Mouse (Mus musculus): ENCODE data around the gene Gzme. TPM values are rescaled to one million over a fixed set of nuclear protein-coding genes. Genes with fewer than 3 reads are reported as not detected.

Gzme gene
- total and polyA plus RNA-seq, 3 experiments, result not detected

GRCm38 (mm10) chr14:56085167-56085566 is 35.3 kb downstream of the Gzme start, which contains the start of gene Mcpt8:
Mcpt8 (minus strand) TSS chr14:56085273.
- Histone ChIP-seq H3K79me2 (replicated peaks; ENCODE audit: control insufficient read depth, extremely low read depth, insufficient read depth, poor library complexity, severe bottlenecking) (no peaks in the 10 kb centered on the region), H3K4me2 (ENCODE audit: insufficient read depth, low read depth, poor library complexity, severe bottlenecking) (no peak within 1 kb of the TSS), H3K27me3 (replicated peaks) (no peaks in the 10 kb centered on the region), H3K9ac (ENCODE audit: insufficient read depth, low read depth) (no peak within 1 kb of the TSS), H3K4me3 (replicated peaks in 1 of 3; ENCODE audit: low read depth in 2 of 3, low read length in 2 of 3, poor library complexity in 1 of 3) (no peak within 1 kb of the TSS), H3K4me1 (ENCODE audit: control insufficient read depth in 1 of 2, insufficient read depth in 2 of 2) (no peaks in the 10 kb centered on the region), H3K9me3 (replicated peaks; ENCODE audit: low read length) (no peaks in the 10 kb centered on the region), H3K36me3 (replicated peaks in 1 of 2; ENCODE audit: control insufficient read depth in 1 of 2, insufficient read depth in 1 of 2, low read length in 1 of 2) (no peaks in the 10 kb centered on the region), H3K27ac (ENCODE audit: insufficient read depth, low read depth) (no peak within 1 kb of the TSS)
- dilution Hi-C loops (cut with MboI; ENCODE audit: extremely low pct_ligation_motif_present, extremely low pct_unique_long_range_greater_than_20kb, low sequenced_read_pairs), result no loop called here
- TF ChIP-seq NELFE (IDR thresholded peaks at IDR 0.05; ENCODE audit: low read depth, low read length) (no peak), EP300 (IDR thresholded peaks at IDR 0.05; ENCODE audit: low read length) (no peak), MAZ (IDR thresholded peaks at IDR 0.05; ENCODE audit: low read depth, low read length) (no peak), HCFC1 (IDR thresholded peaks at IDR 0.05; ENCODE audit: low read depth, low read length) (no peak), USF2 (conservative IDR thresholded peaks at IDR 0.05; ENCODE audit: low read depth, low read length) (no peak), JUN (IDR thresholded peaks at IDR 0.05; ENCODE audit: insufficient read depth, low read depth, low read length) (no peak), IRF4 (IDR thresholded peaks at IDR 0.05; ENCODE audit: low read depth, low read length) (no peak), RCOR1 (conservative IDR thresholded peaks at IDR 0.05; ENCODE audit: low read depth, low read length) (no peak), CHD1 (IDR thresholded peaks at IDR 0.05; ENCODE audit: low read depth, low read length) (no peak), UBTF (IDR thresholded peaks at IDR 0.05; ENCODE audit: low read depth, low read length) (no peak), ZKSCAN1 (IDR thresholded peaks at IDR 0.05; ENCODE audit: borderline replicate concordance, low read depth, low read length) (no peak), NRF1 (IDR thresholded peaks at IDR 0.05; ENCODE audit: low read depth, low read length) (no peak)
- in situ Hi-C loops (cut with MboI; ENCODE audit: low pct_ligation_motif_present, low pct_unique_long_range_greater_than_20kb, low sequenced_read_pairs), result no loop called here
- DNase-seq (ENCODE audit: extremely low read depth), result no peak

- H3K27me3 ChIP-seq (replicated peaks), result no peaks in the 10 kb centered on the region
- H3K9ac ChIP-seq (ENCODE audit: insufficient read depth, low read depth), result no peak overlapping the region
- in situ Hi-C loops (cut with MboI; ENCODE audit: low pct_ligation_motif_present, low pct_unique_long_range_greater_than_20kb, low sequenced_read_pairs), result no loop called here
- DNase-seq (ENCODE audit: extremely low read depth), result no peak
- no peaks in the 10 kb centered on the region for H3K9me3 ChIP-seq (replicated peaks; ENCODE audit: low read length)
- no peaks in the 10 kb centered on the region for H3K79me2 ChIP-seq (replicated peaks; ENCODE audit: control insufficient read depth, extremely low read depth, insufficient read depth, poor library complexity, severe bottlenecking)
- no peaks in the 10 kb centered on the region for H3K36me3 ChIP-seq (replicated peaks in 1 of 2; ENCODE audit: control insufficient read depth in 1 of 2, insufficient read depth in 1 of 2, low read length in 1 of 2)
- dilution Hi-C loops (cut with MboI; ENCODE audit: extremely low pct_ligation_motif_present, extremely low pct_unique_long_range_greater_than_20kb, low sequenced_read_pairs), result no loop called here
- no peak overlapping the region for H3K4me3 ChIP-seq (replicated peaks in 1 of 3; ENCODE audit: low read depth in 2 of 3, low read length in 2 of 3, poor library complexity in 1 of 3)
- TF ChIP-seq ETS1 (conservative IDR thresholded peaks at IDR 0.05; ENCODE audit: low read depth, low read length) (no peak), MEF2A (IDR thresholded peaks at IDR 0.05; ENCODE audit: borderline replicate concordance, low read depth, low read length) (no peak), USF1 (IDR thresholded peaks at IDR 0.05; ENCODE audit: low read depth, low read length) (no peak), GABPA (IDR thresholded peaks at IDR 0.05; ENCODE audit: insufficient replicate concordance, low read depth, low read length) (no peak), JUND (conservative IDR thresholded peaks at IDR 0.05; ENCODE audit: low read depth, low read length) (no peak), ZNF384 (IDR thresholded peaks at IDR 0.05; ENCODE audit: low read depth, low read length) (no peak), JUN (IDR thresholded peaks at IDR 0.05; ENCODE audit: insufficient read depth, low read depth, low read length) (no peak), MYC (IDR thresholded peaks at IDR 0.05; ENCODE audit: low read depth, low read length) (no peak)
- no peak overlapping the region for H3K4me2 ChIP-seq (ENCODE audit: insufficient read depth, low read depth, poor library complexity, severe bottlenecking)
- H3K4me1 ChIP-seq (ENCODE audit: control insufficient read depth in 1 of 2, insufficient read depth in 2 of 2), result no peaks in the 10 kb centered on the region
- H3K27ac ChIP-seq (ENCODE audit: insufficient read depth, low read depth), result no peak overlapping the region
These were observed 38.4 kb downstream of the Gzme start for GRCm38 (mm10) chr14:56082016-56082415.

Other genes starting within 250 kb of the Gzme start
- gene Cbln3, start 236.2 kb downstream of the Gzme start, total RNA-seq (2012; rRNA removed), result 0.08 and 0.17 TPM in 2 replicates
- gene Cbln3, start 236.2 kb downstream of the Gzme start, total RNA-seq (2014; rRNA removed), result 0.14 and 0.26 TPM in 2 replicates
- gene Cbln3, start 236.2 kb downstream of the Gzme start, polyA plus RNA-seq (2012; ENCODE audit: insufficient read length, low read depth), result 0.14 and 0.24 TPM in 2 replicates
- gene Khnyn, start 235.7 kb downstream of the Gzme start, total RNA-seq (2012; rRNA removed), result 32.8 and 50.6 TPM in 2 replicates
- 31.1 and 35.8 TPM in 2 replicates for gene Khnyn, start 235.7 kb downstream of the Gzme start, total RNA-seq (2014; rRNA removed)
- 29.8 and 31.8 TPM in 2 replicates for gene Khnyn, start 235.7 kb downstream of the Gzme start, polyA plus RNA-seq (2012; ENCODE audit: insufficient read length, low read depth)
- 66.7 and 77.6 TPM in 2 replicates for gene Sdr39u1, start 220.3 kb downstream of the Gzme start, total RNA-seq (2012; rRNA removed)
- 61.4 and 66.0 TPM in 2 replicates for gene Sdr39u1, start 220.3 kb downstream of the Gzme start, total RNA-seq (2014; rRNA removed)
- 73.2 and 90.8 TPM in 2 replicates for gene Sdr39u1, start 220.3 kb downstream of the Gzme start, polyA plus RNA-seq (2012; ENCODE audit: insufficient read length, low read depth)
- gene Cma1, start 175.9 kb downstream of the Gzme start, total RNA-seq (2012; rRNA removed), result not detected in 2 replicates
- not detected in 2 replicates for gene Cma1, start 175.9 kb downstream of the Gzme start, total RNA-seq (2014; rRNA removed)
- gene Cma1, start 175.9 kb downstream of the Gzme start, polyA plus RNA-seq (2012; ENCODE audit: insufficient read length, low read depth), result not detected in 2 replicates
- not detected in 2 replicates for gene Cma2, start 169.6 kb downstream of the Gzme start, total RNA-seq (2012; rRNA removed)
- gene Cma2, start 169.6 kb downstream of the Gzme start, total RNA-seq (2014; rRNA removed), result not detected in 2 replicates
- not detected in 2 replicates for gene Cma2, start 169.6 kb downstream of the Gzme start, polyA plus RNA-seq (2012; ENCODE audit: insufficient read length, low read depth)
- 0.17 TPM in 1 of 2 replicates, not detected in the other for gene Mcpt1, start 102.7 kb downstream of the Gzme start, total RNA-seq (2012; rRNA removed)
- gene Mcpt1, start 102.7 kb downstream of the Gzme start, total RNA-seq (2014; rRNA removed), result 0.66 and 1.0 TPM in 2 replicates
- 0.39 and 0.41 TPM in 2 replicates for gene Mcpt1, start 102.7 kb downstream of the Gzme start, polyA plus RNA-seq (2012; ENCODE audit: insufficient read length, low read depth)
- gene Mcpt9, start 90.1 kb downstream of the Gzme start, total RNA-seq (2012; rRNA removed), result 0.17 and 0.25 TPM in 2 replicates
- 0.22 and 0.28 TPM in 2 replicates for gene Mcpt9, start 90.1 kb downstream of the Gzme start, total RNA-seq (2014; rRNA removed)
- gene Mcpt9, start 90.1 kb downstream of the Gzme start, polyA plus RNA-seq (2012; ENCODE audit: insufficient read length, low read depth), result 0.29 TPM in 1 of 2 replicates, not detected in the other
- gene Mcpt2, start 78.6 kb downstream of the Gzme start, total RNA-seq (2012; rRNA removed), result 0.13 TPM in 1 of 2 replicates, not detected in the other
- not detected in 2 replicates for gene Mcpt2, start 78.6 kb downstream of the Gzme start, total RNA-seq (2014; rRNA removed)
- gene Mcpt2, start 78.6 kb downstream of the Gzme start, polyA plus RNA-seq (2012; ENCODE audit: insufficient read length, low read depth), result not detected in 2 replicates
- not detected in 2 replicates for gene Mcpt4, start 58.3 kb downstream of the Gzme start, total RNA-seq (2012; rRNA removed)
- not detected in 2 replicates for gene Mcpt4, start 58.3 kb downstream of the Gzme start, total RNA-seq (2014; rRNA removed)
- gene Mcpt4, start 58.3 kb downstream of the Gzme start, polyA plus RNA-seq (2012; ENCODE audit: insufficient read length, low read depth), result not detected in 2 replicates
- not detected in 2 replicates for gene Mcpt8, start 35.4 kb downstream of the Gzme start, total RNA-seq (2012; rRNA removed)
- gene Mcpt8, start 35.4 kb downstream of the Gzme start, total RNA-seq (2014; rRNA removed), result not detected in 2 replicates
- gene Mcpt8, start 35.4 kb downstream of the Gzme start, polyA plus RNA-seq (2012; ENCODE audit: insufficient read length, low read depth), result not detected in 2 replicates
- not detected in 2 replicates for gene Ctsg, start 18.1 kb downstream of the Gzme start, total RNA-seq (2012; rRNA removed)
- not detected in 2 replicates for gene Ctsg, start 18.1 kb downstream of the Gzme start, total RNA-seq (2014; rRNA removed)
- gene Ctsg, start 18.1 kb downstream of the Gzme start, polyA plus RNA-seq (2012; ENCODE audit: insufficient read length, low read depth), result not detected in 2 replicates
- not detected in 2 replicates for gene Gzmd, start 12.0 kb upstream of the Gzme start, total RNA-seq (2012; rRNA removed)
- gene Gzmd, start 12.0 kb upstream of the Gzme start, total RNA-seq (2014; rRNA removed), result not detected in 2 replicates
- gene Gzmd, start 12.0 kb upstream of the Gzme start, polyA plus RNA-seq (2012; ENCODE audit: insufficient read length, low read depth), result not detected in 2 replicates
- not detected in 2 replicates for gene Gzmg, start 39.0 kb upstream of the Gzme start, total RNA-seq (2012; rRNA removed)
- not detected in 2 replicates for gene Gzmg, start 39.0 kb upstream of the Gzme start, total RNA-seq (2014; rRNA removed)
- not detected in 2 replicates for gene Gzmg, start 39.0 kb upstream of the Gzme start, polyA plus RNA-seq (2012; ENCODE audit: insufficient read length, low read depth)
- not detected in 2 replicates for gene Gzmn, start 54.0 kb upstream of the Gzme start, total RNA-seq (2012; rRNA removed)
- not detected in 2 replicates for gene Gzmn, start 54.0 kb upstream of the Gzme start, total RNA-seq (2014; rRNA removed)
- not detected in 2 replicates for gene Gzmn, start 54.0 kb upstream of the Gzme start, polyA plus RNA-seq (2012; ENCODE audit: insufficient read length, low read depth)
- gene Gzmf, start 90.8 kb upstream of the Gzme start, total RNA-seq (2012; rRNA removed), result not detected in 2 replicates
- gene Gzmf, start 90.8 kb upstream of the Gzme start, total RNA-seq (2014; rRNA removed), result not detected in 2 replicates
- gene Gzmf, start 90.8 kb upstream of the Gzme start, polyA plus RNA-seq (2012; ENCODE audit: insufficient read length, low read depth), result not detected in 2 replicates
- gene Gzmc, start 114.0 kb upstream of the Gzme start, total RNA-seq (2012; rRNA removed), result not detected in 2 replicates
- gene Gzmc, start 114.0 kb upstream of the Gzme start, total RNA-seq (2014; rRNA removed), result not detected in 2 replicates
- gene Gzmc, start 114.0 kb upstream of the Gzme start, polyA plus RNA-seq (2012; ENCODE audit: insufficient read length, low read depth), result not detected in 2 replicates
- gene Gzmb, start 141.6 kb upstream of the Gzme start, total RNA-seq (2012; rRNA removed), result not detected in 2 replicates
- not detected in 2 replicates for gene Gzmb, start 141.6 kb upstream of the Gzme start, total RNA-seq (2014; rRNA removed)
- not detected in 2 replicates for gene Gzmb, start 141.6 kb upstream of the Gzme start, polyA plus RNA-seq (2012; ENCODE audit: insufficient read length, low read depth)
- not detected in 2 replicates for gene Atp12a, start 244.4 kb upstream of the Gzme start, total RNA-seq (2012; rRNA removed)
- gene Atp12a, start 244.4 kb upstream of the Gzme start, total RNA-seq (2014; rRNA removed), result not detected in 2 replicates
- gene Atp12a, start 244.4 kb upstream of the Gzme start, polyA plus RNA-seq (2012; ENCODE audit: insufficient read length, low read depth), result not detected in 2 replicates

All from CH12.LX (cell line).